14 mouse cellular contexts compared by ENCODE assay signal in the genomic region with DNA sequence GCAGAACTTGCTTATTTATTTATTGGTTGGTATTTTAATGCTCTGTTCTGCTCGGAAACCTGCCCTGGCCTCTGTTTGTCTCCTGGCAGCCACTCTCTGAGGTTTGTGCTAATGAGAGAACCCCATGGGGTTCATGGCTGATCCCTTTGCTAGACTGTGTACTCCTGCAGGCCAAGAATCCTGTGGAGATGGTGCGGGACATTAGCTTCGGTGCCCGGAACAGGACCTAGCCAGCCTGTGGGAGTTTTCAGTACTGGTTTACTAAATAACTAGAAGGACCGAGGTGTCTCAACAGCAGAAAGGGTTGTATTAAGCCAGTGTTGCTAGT. TPM values are rescaled to one million over a fixed set of nuclear protein-coding genes. Genes with fewer than 3 reads are reported as not detected.
A peak's percentile ranks its signal among the peaks of the same experiment; 100 is the strongest.
DNase-seq lines count a peak whose midpoint lies in the region; ATAC-seq lines count a peak whose summit lies in the region.
"Had no signal": no experiment of that assay in that cellular context is flagged by ENCODE, and none has a peak within 500 bp of the region (broad histone marks: within the 10 kb centered on the region; RNA-seq: fewer than 3 reads in every experiment).

No protein-coding gene starts in this region.

- H3K27ac ChIP-seq in forebrain, embryonic 11.5 days (ENCODE audit: low read depth, low read length): no peak overlapping the region
- H3K27ac ChIP-seq in forebrain, embryonic 10.5 days: no peak overlapping the region
- H3K27ac ChIP-seq in midbrain, embryonic 13.5 days: no peak overlapping the region
- H3K27ac ChIP-seq: limb, embryonic 13.5 days had no signal

- H3K9me3 ChIP-seq in forebrain, embryonic 11.5 days (ENCODE audit: control insufficient read depth, low read length): no peaks in the 10 kb centered on the region
- H3K9me3 ChIP-seq in forebrain, embryonic 10.5 days: no peaks in the 10 kb centered on the region
- no peaks in the 10 kb centered on the region for H3K9me3 ChIP-seq in midbrain, embryonic 13.5 days
- H3K9me3 ChIP-seq: limb, embryonic 13.5 days had no signal

- 0 out of 2 replicates have a peak, but pooled peaks have one; percentile 21 for ATAC-seq in forebrain, embryonic 11.5 days (replicated peaks; ENCODE audit: low FRiP score)
- ATAC-seq in midbrain, embryonic 13.5 days: peak; percentile 76
- ATAC-seq: intestine, embryonic 16.5 days had no signal

- no peak overlapping the region for H3K4me3 ChIP-seq in forebrain, embryonic 11.5 days (ENCODE audit: low read depth, low read length)
- no peak overlapping the region for H3K4me3 ChIP-seq in forebrain, embryonic 10.5 days
- H3K4me3 ChIP-seq in midbrain, embryonic 13.5 days (replicated peaks): no peak overlapping the region
- H3K4me3 ChIP-seq: limb, embryonic 13.5 days had no signal

- H3K27me3 ChIP-seq in forebrain, embryonic 11.5 days (ENCODE audit: control insufficient read depth, insufficient read depth, low read length): no peaks in the 10 kb centered on the region
- H3K27me3 ChIP-seq in forebrain, embryonic 10.5 days (ENCODE audit: poor library complexity, severe bottlenecking): no peaks in the 10 kb centered on the region
- H3K27me3 ChIP-seq in midbrain, embryonic 13.5 days: no peaks in the 10 kb centered on the region
- H3K27me3 ChIP-seq: CH12.LX; limb, embryonic 13.5 days had no signal

- no peak for DNase-seq in forebrain, embryonic 11.5 days (ENCODE audit: low spot score)
- no peak for DNase-seq in forebrain, embryonic 10.5 days (ENCODE audit: extremely low spot score, low spot score)
- peak; percentile 17 for DNase-seq in ZHBTc4 (ENCODE audit: low read depth, low spot score)
- peak; percentile 88 for DNase-seq in kidney, adult 9 months
- DNase-seq in spleen, postnatal 4 days (ENCODE audit: low spot score in 2 of 2): no peak
- DNase-seq in B cell, adult 2 months: no peak
- DNase-seq: heart, postnatal 14 days; layer of hippocampus, postnatal 36 days; lung, adult 2 months; thymus, postnatal 4 days had no signal

- no peak overlapping the region for H3K9ac ChIP-seq in forebrain, embryonic 11.5 days (ENCODE audit: low read length)
- no peak overlapping the region for H3K9ac ChIP-seq in midbrain, embryonic 13.5 days (replicated peaks)
- H3K9ac ChIP-seq: limb, embryonic 13.5 days had no signal

- no peaks in the 10 kb centered on the region for H3K36me3 ChIP-seq in forebrain, embryonic 11.5 days (ENCODE audit: control insufficient read depth, insufficient read depth, low read length)
- no peaks in the 10 kb centered on the region for H3K36me3 ChIP-seq in forebrain, embryonic 10.5 days (replicated peaks)
- no peaks in the 10 kb centered on the region for H3K36me3 ChIP-seq in midbrain, embryonic 13.5 days
- H3K36me3 ChIP-seq: limb, embryonic 13.5 days had no signal

- no peak overlapping the region for H3K4me2 ChIP-seq in forebrain, embryonic 11.5 days (ENCODE audit: low read depth, low read length, severe bottlenecking)
- H3K4me2 ChIP-seq in midbrain, embryonic 13.5 days (replicated peaks): no peak overlapping the region

- H3K4me1 ChIP-seq in forebrain, embryonic 11.5 days (replicated peaks; ENCODE audit: control insufficient read depth, insufficient read depth, low read length): no peaks in the 10 kb centered on the region
- H3K4me1 ChIP-seq in forebrain, embryonic 10.5 days: 0 out of 2 replicates have a peak, but pooled peaks cover 2% of the 10 kb centered on the region
- H3K4me1 ChIP-seq in midbrain, embryonic 13.5 days (replicated peaks): peaks cover 19% of the 10 kb centered on the region

- 68% methylated on average over 5 of the region's 5 CpGs for WGBS in forebrain, embryonic 11.5 days
- 77% methylated on average over 5 of the region's 5 CpGs for WGBS in forebrain, embryonic 10.5 days
- 59% methylated on average over 5 of the region's 5 CpGs for WGBS in midbrain, embryonic 13.5 days

RNA-seq across cellular contexts. Expression of gene Commd8, which starts 42.8 kb away (rescaled TPM):
- polyA plus RNA-seq in forebrain, embryonic 11.5 days (2014; fragmentation: Nextera tagmentation; extraction: Ambion mirVana): 146 and 170 TPM in 2 replicates
- 153 and 161 TPM in 2 replicates for polyA plus RNA-seq in forebrain, embryonic 10.5 days (2016; fragmentation: Nextera tagmentation; extraction: Ambion mirVana)
- 147 and 160 TPM in 2 replicates for polyA plus RNA-seq in midbrain, embryonic 13.5 days (2015; fragmentation: Nextera tagmentation; extraction: Ambion mirVana)

Comparison
In these comparisons a context has a peak if more than half of its experiments do, and no peak if none do; other contexts are left out.
1. DNase-seq: peak in ZHBTc4 (single experiment) and kidney, adult 9 months (single experiment); none in forebrain, embryonic 11.5 days (single experiment), forebrain, embryonic 10.5 days (single experiment), spleen, postnatal 4 days (0 of 2) and B cell, adult 2 months (0 of 2).